Comparison of ENCODE assay signal across 13 mouse cellular contexts in the genomic region with DNA sequence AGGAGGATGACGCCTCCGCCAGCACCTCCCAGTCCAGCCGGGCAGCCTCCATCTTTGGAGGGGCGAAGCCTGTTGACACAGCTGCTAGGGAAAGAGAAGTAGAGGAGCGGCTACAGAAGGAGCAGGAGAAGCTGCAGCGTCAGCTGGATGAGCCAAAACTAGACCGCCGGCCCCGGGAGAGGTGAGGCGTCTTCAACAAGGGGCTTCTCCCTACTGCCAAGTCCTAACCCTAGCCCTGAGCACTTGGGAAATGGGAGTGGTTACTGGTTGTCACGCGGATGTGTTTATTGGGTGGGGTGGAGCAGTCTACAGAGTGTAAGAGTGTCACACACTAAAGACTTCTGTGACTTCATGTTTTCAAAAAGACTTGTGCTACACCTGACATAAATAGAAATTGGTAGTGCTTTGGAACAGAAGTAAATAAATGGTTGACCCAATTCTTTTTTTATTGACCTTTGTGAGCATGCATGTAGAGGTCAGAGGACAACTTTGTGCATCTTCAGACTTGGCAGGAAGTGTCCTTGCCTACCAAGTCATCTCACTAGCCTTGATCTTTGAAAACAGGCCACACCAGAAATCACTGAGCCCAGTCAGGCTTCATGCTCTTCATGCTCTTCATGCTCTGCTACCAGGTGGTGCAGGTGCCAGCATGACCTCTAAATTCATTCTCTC. TPM values are rescaled to one million over a fixed set of nuclear protein-coding genes. Genes with fewer than 3 reads are reported as not detected.
"Had no signal": no experiment of that assay in that cellular context is flagged by ENCODE, and none has a peak within 500 bp of the region (broad histone marks: within the 10 kb centered on the region; RNA-seq: fewer than 3 reads in every experiment).

No protein-coding gene starts in this region.

- H3K4me2 ChIP-seq: kidney, embryonic 15.5 days; neural tube, embryonic 12.5 days had no signal

- H3K4me1 ChIP-seq: kidney, embryonic 15.5 days; neural tube, embryonic 12.5 days had no signal

- H3K27ac ChIP-seq: kidney, embryonic 15.5 days; left cerebral cortex, adult 2 months; liver, embryonic 14.5 days; neural tube, embryonic 12.5 days had no signal

- H3K9me3 ChIP-seq: kidney, embryonic 15.5 days; neural tube, embryonic 12.5 days had no signal

- H3K9ac ChIP-seq: kidney, embryonic 15.5 days; liver, embryonic 14.5 days; neural tube, embryonic 12.5 days had no signal

- DNase-seq: kidney, adult 18-20 months; lung, adult 2 months; lung, postnatal 36 days; midbrain, embryonic 14.5 days; thymus, adult 18-20 months; thymus, postnatal 14 days had no signal

- ATAC-seq: lung, postnatal 0 days had no signal

- H3K27me3 ChIP-seq: kidney, embryonic 15.5 days; neural tube, embryonic 12.5 days had no signal

- H3K4me3 ChIP-seq: kidney, embryonic 15.5 days; left cerebral cortex, adult 2 months; neural tube, embryonic 12.5 days had no signal

RNA-seq across cellular contexts. Expression of a gene that starts 10.2 kb away (rescaled TPM):
- total RNA-seq: megakaryocyte progenitor cell, adult 5-6 weeks; monocyte, adult 5-6 weeks had no signal

RNA-seq across cellular contexts. Expression of a gene that starts 54.1 kb away (rescaled TPM):
- total RNA-seq: megakaryocyte progenitor cell, adult 5-6 weeks had no signal
